Mouse (Mus musculus): Measurements from ENCODE around the gene Olfr212.
A peak's percentile ranks its signal among the peaks of the same experiment; 100 is the strongest.
"Not testable (repeated sequence)": the region's sequence is repeated elsewhere in the genome, so short reads cannot be mapped to it uniquely, and the experiment has no call there.

Gene Olfr212

DNA sequence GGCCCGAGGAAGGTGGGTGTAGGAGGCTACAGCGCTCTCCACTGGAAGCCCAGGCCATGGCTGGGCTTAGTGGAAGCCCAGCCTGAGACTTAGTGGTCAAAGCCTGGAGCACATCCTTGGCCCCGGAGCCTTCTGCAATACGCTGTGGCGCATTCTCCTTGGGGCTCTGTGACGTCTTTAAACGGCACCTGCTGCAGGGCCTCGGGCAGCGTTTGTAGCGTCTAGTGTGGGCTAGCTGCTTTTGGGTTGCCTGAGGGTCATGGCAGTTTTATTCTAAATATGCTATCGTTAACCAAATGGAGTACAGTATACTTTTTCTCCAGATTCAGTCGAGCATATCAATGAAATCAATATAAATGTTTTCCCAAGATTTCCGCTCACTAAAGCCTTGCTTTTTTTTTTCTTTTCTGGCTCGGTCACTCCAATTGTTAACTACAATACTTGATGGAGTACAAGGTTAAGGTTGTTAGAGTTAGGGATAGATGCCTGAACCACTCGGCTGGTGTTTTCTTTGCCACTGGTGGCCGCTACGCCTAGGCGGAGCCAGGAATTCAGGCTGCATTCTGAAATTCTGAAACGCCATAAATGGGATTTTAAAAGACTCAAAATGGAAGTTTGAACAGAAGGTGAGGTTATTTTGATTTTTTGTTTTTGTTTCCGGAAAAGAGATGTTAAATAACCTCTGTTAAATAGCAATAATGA, at the start of gene Olfr212:
Olfr212 (plus strand) TSS at position 215 of the 702 bp plus-strand sequence.
- not testable (repeated sequence) for DNase-seq

DNA sequence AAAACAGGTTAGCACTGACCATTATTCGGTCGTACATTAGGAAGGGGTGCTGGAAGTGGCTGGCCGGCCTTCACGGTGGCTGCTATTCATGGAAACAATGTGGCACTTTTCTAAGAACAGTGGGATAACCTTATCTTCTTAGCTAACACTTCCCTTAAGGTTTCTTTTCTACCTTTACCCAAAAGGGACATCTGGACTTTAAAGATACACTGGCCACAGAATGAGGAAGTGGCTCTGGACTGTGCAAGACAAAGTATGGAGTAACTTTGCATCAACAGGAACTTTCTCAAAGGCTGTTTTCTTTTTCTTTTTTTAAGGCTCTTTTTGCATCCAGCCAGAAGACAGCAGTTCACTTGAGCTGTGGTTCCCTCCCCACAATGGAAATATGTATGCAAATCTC, 47.6 kb upstream of the Olfr212 start:
- DNase-seq: no peak

DNA sequence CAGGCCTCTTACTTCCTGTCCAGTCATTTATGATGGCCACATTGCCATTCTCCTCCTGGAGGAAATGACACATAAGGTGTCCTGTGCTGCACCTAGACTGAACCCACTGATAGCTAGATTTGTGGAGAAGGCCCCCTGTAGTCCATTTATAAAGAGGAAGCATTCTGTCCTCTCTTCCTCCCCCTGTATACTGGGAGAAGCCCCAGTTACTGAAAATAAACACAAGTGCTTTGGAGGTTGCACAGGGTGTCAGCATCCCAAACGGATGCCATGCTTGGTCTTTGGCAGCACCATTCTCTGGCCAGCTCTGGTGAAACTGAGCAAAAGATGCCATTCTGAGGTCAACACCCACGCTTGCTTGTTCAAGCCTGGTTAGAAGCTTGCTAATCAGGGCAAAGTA, 47.1 kb upstream of the Olfr212 start:
- DNase-seq: no peak

DNA sequence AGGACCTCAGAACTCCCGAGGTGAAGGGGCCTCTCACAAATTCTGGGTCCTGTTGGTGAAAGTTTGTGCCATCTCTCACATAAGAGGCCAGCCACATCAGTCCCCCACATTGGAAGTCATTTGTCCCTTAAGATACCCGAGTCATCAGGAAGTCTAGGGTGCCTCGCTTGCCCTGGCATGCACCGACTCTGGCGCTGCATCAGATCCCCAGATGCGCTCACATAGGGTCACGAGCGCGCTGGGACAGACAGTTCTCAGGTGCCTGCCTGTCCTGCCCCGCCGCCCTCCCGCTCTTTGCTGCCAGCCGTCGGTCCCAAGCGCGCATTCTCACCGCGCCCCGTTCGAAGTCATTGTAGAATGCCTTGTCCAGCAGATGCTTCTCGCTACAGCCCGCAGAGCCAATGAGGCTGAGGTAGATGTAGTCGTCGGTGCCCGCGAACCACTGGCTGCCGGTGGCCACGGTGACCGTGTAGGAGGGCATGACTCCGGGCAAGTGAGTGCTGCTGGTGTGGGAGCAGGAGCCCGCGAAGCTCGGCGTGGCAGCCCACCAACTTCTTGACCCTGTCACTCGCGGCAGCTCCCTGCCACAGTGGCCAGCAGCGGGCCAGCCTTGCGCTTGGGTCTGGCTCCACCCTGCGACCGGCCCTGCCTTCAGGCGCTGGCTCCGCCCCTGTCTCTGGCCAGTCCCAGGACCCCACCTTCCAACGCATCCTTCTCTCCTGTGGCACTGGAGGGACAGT, 45.6 kb upstream of the Olfr212 start, which contains the start of gene Alox5:
Alox5 (minus strand) TSS at position 635 of the 740 bp plus-strand sequence.
- no peak for DNase-seq

DNA sequence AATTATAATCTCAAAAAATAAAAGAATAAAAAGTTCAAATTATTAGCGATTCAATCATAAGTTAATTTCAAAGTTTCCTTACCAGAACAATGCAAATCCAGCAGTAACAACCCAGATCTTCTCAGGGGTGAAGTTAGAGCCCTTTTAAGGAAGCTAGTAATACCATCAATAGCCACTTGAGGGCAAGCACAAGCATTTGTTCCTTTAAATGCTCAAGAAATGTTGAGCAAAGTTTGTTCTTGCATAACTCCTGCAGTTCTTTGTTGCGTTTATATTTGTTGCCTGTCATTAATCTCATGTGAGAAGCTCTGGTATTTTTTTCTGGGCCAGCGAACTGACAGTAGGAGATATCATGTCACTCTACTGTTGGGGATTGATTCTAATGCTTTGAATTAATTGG, 38.2 kb upstream of the Olfr212 start:
- no peak for DNase-seq

DNA sequence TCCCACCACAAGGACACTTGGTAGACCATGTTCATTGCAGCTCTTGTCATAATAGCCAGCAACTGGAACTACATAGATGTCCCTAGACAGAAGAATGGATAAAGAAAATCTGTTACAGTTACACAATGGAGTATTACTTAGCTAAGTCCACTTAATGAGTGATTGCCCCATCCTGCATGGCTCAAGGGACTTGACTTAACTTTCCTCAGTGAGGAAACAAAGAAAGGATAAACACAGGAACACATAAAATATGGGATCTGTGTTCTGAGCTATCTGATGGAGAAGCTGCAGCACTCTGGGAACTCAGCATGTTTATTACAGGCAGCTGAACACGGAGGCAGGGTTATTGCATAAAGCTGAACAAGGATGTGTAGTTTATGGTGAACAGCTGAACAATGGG, 21.2 kb upstream of the Olfr212 start:
- no peak for DNase-seq

DNA sequence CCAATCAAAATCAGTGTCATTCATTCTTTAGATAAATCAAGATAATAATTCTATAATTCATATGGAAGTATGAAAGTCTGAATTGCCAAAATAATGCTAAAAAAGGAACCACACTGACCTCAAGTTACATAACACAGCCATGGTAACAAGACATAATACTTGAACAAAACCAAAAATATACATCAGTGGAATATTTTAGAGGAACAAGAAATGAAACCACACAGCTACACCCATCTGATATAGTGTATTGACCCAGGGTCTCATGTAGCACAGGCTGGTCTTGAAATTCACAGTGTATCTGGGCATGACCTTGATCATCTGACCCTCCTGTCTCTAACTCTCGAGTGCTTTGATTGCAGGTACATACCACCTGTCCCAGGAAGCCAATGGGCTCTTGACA, 19.5 kb upstream of the Olfr212 start:
- no peak for DNase-seq

DNA sequence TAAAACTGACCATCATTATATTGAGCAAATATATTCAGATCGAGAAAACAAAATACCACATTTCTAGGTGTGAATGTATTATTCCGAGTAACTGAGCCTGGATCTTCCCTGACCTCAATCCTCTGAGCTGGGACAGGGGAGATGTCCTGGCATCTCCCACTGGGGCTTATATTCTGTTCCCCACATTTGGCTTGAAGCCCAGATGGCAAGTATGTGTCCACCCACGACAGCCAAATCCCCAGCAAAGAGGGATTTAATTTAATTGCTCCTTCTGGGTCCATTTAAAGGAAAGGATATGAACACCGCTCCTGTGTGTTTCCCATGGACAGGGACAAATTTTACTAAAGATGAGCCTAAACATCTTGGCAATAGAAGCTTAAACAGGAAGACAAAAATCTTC, 17.5 kb upstream of the Olfr212 start, which contains the start of gene Olfr211:
Olfr211 (plus strand) TSS at position 301 of the 400 bp plus-strand sequence.
- DNase-seq: peak; percentile 3

DNA sequence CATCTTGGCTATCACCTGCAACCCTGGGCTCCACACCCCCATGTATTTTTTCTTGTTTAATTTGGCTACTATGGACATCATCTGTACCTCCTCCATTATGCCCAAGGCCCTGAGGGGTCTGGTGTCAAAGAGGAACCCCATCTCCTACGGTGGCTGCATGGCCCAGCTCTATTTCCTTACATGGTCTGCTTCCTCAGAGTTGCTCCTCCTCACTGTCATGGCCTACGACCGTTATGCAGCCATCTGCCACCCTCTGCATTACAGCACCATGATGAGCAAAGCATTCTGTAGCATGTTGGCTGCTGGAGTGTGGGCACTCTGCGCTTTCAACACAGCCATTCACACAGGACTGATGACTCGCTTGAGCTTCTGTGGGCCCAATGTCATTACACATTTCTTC, 12.6 kb upstream of the Olfr212 start:
- no peak for DNase-seq

DNA sequence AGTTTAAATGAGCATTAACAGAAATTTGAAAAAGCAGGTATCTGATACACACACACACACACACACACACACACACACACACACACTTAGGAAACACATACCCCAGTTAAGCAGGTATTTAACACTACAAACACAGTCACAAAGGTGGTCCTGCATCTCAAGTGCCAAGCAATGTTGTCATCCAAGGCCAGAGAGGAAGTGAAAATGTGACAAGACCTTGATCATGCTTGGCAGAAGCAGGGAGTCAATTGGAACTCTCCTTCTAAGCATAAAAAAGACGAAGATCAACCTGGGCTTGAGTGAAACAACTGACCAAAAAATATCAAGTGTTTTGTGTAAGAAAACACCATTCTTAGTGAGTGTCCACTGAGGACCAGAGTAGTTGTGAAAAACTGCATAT, 10.4 kb upstream of the Olfr212 start:
- no peak for DNase-seq

DNA sequence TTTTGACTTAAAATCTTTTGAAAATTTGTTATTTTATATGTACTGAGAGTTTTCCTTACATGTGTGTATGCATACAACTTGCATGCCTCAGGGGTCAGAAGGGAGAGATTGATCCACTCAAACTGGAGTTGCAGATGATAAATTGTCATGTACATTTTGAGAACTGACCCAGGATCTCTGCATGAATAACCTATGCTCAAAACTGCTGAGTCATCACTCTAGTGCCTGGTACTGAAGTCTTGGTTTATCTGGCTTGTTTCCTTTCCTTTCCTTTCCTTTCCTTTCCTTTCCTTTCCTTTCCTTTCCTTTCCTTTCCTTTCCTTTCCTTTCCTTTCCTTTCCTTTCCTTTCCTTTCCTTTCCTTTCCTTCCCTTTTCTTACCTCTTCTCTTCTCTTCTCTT, 8.5 kb downstream of the Olfr212 start:
- no peak for DNase-seq

DNA sequence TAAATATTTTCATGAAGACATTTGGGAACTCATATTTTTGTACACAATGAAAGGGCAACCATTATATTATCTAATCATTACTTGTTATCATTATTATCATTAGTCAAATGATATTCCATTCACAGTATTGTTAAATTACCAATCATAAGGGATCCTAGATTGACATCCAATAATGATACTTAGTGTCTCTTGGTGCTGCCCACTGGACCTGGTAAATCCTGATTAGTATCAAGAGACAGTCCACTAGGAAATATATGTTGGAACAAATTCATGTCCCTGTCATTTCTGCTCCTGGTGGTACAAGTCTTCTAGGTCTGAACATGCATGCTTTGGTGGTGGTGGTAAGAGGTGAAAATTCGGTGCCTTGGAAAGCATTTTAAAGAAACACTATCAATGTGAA, 31.8 kb downstream of the Olfr212 start, which contains the start of gene Olfr213:
Olfr213 (plus strand) TSS at position 301 of the 400 bp plus-strand sequence.
- no peak for DNase-seq

DNA sequence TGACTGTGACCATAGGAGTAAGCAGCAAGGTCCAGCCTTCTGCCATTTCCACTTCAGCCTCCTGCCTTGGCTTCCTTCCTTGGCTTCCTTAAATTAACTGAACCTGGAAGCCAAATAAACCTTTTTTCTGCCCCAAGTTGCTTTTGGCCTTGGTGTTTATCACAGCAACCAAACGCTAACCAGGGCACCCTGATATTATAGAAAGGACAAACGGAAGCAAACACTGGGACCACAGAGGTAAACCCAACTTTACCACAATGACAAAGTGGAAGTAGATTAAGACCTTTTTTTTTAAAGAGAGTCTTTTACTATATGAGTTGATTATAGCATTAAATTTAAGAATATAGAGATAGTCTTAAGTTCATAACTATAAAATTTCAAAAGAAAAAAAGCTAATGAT, 36.2 kb downstream of the Olfr212 start:
- DNase-seq: no peak

DNA sequence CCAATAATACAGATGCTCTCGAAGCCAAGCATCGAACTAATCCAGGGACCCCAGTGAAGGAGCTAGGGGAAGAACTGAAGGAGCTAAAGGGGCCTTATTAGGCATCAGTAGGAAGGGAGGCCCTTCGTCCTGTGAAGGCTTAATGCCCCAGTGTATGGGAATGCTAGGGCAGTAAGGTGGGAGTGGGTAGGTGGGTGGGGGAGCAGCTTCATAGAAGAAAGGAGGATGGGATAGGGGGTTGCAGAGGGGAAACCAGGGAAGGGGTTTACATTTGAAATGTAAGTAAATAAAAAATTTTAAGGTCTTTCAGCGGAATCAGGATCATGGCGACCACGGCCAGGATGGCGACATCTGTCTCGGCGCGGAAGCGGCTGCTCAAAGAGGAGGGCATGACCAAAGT, 44.5 kb downstream of the Olfr212 start, which contains the start of gene Gm5580:
Gm5580 (plus strand) TSS at position 301 of the 400 bp plus-strand sequence.
- not testable (repeated sequence) for DNase-seq

DNA sequence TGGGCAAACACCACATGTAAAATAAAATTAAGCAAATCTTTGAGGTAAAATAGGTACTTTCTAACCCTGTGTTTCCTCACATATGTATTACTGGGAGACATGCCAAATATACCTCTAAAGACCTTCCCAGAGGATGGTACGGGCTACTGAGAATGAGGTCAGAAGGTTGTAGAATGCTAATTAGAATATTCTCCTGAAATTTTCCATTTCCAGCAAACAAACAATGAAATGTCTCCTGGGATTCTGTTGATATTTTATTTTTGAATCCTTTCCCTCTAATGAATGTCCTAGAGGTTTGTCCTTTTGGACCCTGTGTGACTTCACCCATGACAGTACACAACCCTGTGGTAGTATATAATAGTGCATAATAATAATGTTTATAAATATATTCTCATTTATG, 47.6 kb downstream of the Olfr212 start, which contains the start of gene Olfr214:
Olfr214 (plus strand) TSS at position 301 of the 400 bp plus-strand sequence.
- no peak for DNase-seq

DNA sequence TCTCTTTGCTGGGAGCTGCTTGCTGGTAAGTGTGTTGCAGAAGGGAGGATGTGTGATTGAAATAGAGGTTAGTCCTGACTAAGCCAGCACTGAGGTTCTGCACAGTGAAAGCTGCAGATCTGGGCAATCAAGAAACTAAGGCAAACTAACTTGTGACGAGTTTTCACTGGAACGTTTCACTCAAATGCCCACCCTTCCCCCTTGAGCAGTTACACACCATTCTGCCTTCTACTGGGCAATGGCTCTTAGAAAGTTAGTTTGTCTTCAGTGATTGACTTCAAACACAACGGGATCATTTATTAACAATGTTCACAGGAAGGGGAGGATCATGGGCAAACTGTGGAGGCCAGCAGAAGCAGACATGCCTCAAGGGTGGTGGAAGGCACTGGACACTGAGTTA, 48.6 kb downstream of the Olfr212 start:
- DNase-seq: no peak

Data from cerebellum, adult 11-12 months (tissue).